Mouse (Mus musculus) monocyte, adult 2 months (primary cell): Measurements from ENCODE around the gene Wnt11.

ENCODE experiments used
- DNase-seq, 2 experiments: peaks; one replicate each; pipeline ENCODE4 v3.0.0; 2022; ENCODE audit warnings: low spot score in 2 of 2, low read depth in 1 of 2

Gene Wnt11

GRCm38 (mm10) chr7:98863969-98864718 lies 29.2 kb downstream of the Wnt11 start:
- DNase-seq: no peak

GRCm38 (mm10) chr7:98867053-98867793 lies 32.3 kb downstream of the Wnt11 start:
- no peak for DNase-seq

DNA sequence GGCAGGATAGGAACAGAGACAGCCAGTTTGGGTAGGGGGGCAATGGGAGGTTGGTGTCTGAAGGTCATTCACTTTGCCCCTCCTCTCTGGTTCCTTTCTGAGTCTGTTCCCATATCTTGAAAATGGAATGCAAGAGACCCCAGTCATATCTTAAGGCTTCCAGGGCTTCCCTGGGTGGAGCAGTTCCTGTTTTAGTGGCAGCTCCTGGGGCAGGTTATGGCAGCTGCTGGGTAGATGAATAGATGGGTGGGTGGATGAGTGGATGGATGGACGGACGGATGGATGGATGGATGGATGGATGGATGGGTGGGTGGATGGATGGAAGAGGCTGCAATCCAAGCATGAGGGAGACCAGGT lies 32.9 kb downstream of the Wnt11 start:
- no peak for DNase-seq

GRCm38 (mm10) chr7:98869070-98869469 lies 34.2 kb downstream of the Wnt11 start:
- no peak for DNase-seq

- no peak for DNase-seq
Observed at GRCm38 (mm10) chr7:98870791-98871190, 35.9 kb downstream of the Wnt11 start.

DNA sequence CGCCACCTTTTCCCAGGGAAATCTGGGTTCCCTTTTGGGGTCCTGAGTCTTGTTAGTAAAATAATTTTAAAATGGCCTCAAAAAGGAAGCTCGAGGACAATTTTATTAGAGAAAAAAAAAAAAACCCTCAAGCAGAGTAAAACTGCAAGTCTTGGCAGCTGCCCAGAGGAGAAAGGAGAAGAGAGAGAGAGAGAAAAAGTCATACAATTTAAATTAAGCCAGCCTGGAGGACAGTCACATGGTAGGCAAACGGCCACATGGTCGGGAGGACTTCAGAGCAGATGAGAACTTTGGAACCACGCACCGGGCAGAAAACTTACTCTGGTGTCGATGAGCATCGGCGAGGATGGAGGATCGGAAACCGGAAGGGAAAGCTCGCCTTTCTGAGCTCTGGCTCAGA lies 37.0 kb downstream of the Wnt11 start:
- DNase-seq: no peak

- DNase-seq: no peak
Observed at GRCm38 (mm10) chr7:98873316-98873715, 38.4 kb downstream of the Wnt11 start.

- no peak for DNase-seq
Observed at GRCm38 (mm10) chr7:98874411-98874951, 39.6 kb downstream of the Wnt11 start.

- DNase-seq: no peak
Observed at GRCm38 (mm10) chr7:98875390-98875990, 40.6 kb downstream of the Wnt11 start.

DNA sequence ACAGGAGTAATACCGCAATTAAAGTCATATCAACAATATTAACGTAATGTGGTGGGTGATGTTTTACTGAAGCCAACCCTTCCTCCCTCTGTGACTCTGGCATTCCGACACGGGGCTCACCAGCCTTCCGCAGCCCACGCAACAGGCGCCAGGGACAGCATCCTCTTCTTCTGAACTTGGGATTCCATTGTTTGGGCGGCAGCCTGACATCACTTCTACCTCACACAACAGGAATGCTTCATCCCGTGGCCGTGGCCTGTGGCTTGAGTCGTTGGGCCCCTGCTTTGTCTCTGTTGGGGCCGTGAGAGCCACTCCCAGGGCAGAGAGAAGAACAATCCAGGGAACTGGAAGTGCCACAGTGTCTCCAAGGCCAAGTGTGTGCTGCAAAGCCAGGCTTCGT lies 41.2 kb downstream of the Wnt11 start:
- DNase-seq: no peak

- DNase-seq: no peak
Observed at GRCm38 (mm10) chr7:98879176-98879575, 44.3 kb downstream of the Wnt11 start.

GRCm38 (mm10) chr7:98881887-98882286 lies 47.0 kb downstream of the Wnt11 start:
- DNase-seq: no peak

GRCm38 (mm10) chr7:98887811-98888261 lies 52.9 kb downstream of the Wnt11 start:
- DNase-seq: no peak

- no peak for DNase-seq
Observed at GRCm38 (mm10) chr7:98888810-98889209, 53.9 kb downstream of the Wnt11 start.

DNA sequence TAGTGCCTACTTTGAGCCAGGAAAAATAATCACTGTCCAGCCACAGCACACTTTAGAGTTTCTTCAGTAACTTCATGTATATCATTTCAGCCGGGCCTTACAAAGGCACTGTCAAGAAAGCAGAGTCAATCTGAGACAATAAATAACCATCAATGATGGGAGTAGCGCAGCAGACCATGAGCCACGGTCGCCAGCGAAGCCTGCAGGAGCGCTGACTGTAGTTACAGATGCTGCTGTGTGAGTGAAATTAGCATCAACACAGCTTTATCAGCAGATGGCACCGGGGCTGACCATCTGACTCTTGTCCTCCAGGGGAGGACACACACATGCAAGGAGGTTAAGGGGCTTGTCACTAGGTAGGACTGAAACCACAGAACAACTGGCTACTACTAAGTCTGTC lies 54.3 kb downstream of the Wnt11 start:
- no peak for DNase-seq

- DNase-seq: no peak
Observed at GRCm38 (mm10) chr7:98893144-98893543, 58.2 kb downstream of the Wnt11 start.

DNA sequence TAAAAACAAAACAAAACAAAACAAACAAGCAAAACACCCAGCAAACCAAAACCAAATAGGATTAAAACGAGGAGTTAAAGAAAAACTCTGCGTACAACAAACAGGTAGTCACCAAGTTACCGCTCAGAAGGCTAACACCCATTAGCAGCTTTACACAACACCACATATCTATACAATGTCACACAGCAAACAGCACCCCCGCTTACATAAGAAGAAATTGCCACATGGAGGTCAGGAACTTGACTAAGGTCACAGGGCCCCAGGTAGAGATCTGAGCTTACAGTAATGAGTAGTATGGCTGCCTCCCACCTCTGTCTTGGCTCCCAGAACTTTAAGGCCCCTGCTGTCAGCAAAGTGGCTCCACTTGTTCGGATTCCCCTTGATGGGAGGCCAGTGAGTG lies 59.4 kb downstream of the Wnt11 start:
- no peak for DNase-seq

DNA sequence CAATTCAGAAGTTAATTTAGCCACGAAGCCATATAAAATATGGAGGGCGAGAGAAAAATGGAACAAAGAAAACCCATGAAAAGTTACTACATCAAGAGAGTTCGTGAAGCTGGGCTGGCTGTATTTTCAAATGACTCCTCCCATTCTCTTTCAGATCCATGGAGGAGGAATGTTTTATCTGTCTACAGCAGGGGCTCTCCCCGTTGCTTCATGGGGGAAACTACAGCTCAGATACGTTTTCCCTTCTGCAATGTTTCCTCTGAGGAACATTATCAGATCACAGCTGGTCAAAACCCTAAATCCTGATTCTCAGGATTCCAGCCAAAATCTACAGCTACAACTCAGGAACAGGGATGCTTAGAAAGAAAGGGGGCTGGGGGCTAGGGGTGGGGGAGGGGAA lies 59.9 kb downstream of the Wnt11 start:
- no peak for DNase-seq

DNA sequence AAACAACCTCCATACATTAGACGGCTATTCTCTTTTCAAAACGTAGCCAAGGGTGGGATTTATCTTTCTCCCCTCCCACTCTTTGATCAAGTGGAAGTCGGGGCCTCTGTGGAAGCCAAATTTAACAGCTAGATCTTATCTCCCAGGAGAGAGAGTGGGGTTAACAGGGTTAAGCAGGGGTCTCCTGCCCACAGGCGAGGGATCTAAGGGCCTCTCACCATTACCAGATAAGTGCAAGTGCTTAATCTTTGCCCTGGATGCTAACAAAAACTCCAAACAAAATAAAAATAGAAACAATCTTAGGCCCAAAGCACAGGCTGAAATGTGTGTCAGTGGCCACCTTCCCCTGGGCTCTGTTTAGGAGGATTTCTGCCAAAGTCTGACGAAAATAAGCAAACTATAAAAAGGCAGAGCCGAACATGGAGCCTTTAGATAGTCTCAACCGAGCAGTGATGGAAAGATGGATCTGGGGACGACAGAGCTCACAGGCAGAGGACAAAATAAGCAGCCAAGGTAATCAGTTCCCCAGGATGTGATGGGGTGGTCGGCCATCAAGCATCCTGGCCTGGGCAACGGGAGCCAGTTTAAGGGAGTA lies 60.7 kb downstream of the Wnt11 start:
- DNase-seq: no peak

DNA sequence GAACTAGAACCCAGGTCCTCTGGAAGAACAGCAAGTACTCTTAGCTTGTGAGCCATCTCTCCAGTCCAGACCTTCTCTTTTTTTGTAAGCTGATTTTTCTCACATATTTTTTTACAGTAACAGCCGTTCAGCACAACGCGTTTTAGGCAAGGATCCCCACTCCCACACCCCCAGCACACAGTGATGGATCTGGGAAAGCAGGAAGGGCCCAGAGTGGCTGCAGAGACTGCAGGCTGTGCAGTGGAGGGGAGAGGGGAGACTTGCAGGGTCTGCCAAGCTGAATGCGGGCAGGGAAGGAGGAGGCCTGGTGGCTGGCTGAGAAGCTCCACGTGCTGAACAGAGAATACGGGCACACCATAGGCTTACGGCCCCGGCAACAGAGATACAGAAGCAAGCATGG lies 62.4 kb downstream of the Wnt11 start:
- no peak for DNase-seq

DNA sequence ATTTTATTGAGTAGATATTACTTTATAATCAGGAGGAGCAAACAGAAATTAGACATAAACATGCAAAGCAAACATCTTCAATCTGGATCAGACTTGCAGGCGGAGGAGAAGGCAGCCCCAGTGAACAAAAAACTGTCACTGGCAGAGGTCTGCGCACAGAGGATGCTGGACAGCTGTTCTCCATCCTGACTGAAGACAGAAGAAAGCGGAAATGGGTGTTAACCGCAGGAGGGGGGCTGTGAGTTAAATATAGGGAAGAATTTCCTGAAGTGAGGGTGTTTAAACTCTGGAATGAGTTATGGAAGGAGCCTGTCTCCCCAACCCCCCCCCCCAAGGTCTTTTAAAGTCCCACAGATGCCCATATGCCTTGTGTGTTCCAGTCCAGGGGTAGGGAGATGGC lies 64.9 kb downstream of the Wnt11 start:
- no peak for DNase-seq

GRCm38 (mm10) chr7:98901120-98901519 lies 66.2 kb downstream of the Wnt11 start:
- DNase-seq: no peak
